Mouse (Mus musculus): ENCODE measurements around the gene Bach2. TPM values are rescaled to one million over a fixed set of nuclear protein-coding genes. Genes with fewer than 3 reads are reported as not detected.

Bach2 gene
- polyA plus RNA-seq, 1 experiment from 2014 or later, result 18.8 TPM

DNA sequence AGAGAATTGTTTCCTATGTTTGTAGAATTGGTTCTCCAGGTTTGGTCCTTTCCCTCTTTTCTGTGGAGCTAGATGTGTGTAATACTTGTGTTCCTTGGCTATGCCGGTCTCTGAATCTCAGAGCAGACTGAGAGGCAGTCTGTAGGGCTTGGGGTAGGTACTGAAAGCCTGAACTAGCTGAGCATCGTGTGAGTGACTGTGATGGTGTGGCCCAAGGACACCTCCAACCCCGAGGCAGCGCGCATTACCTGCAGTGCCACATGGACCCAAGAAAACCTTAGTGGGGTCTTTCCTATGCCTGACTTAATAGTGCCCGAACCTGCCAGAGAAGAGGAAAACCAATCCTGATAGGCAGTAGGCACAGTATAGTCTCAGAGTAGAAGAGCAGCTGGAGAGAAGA, 85.5 kb downstream of the Bach2 start:
- Histone ChIP-seq H3K9ac (ENCODE audit: low read depth, low read length) (no peak overlapping the region), H3K9me3 (replicated peaks; ENCODE audit: control insufficient read depth, low read length, poor library complexity, severe bottlenecking) (no peaks in the 10 kb centered on the region), H3K4me2 (ENCODE audit: low read length) (no peak overlapping the region), H3K36me3 (ENCODE audit: control insufficient read depth, insufficient read depth, low read length) (no peaks in the 10 kb centered on the region), H3K4me1 (ENCODE audit: control insufficient read depth, insufficient read depth, low read length) (peaks cover 34% of the 10 kb centered on the region), H3K27ac (ENCODE audit: low read length) (no peak overlapping the region), H3K27me3 (ENCODE audit: control insufficient read depth, insufficient read depth, low read depth, low read length) (no peaks in the 10 kb centered on the region), H3K4me3 (ENCODE audit: low read depth, low read length) (no peak overlapping the region)
- ATAC-seq, result no peak
- WGBS, result 95% methylated on average over 6 of the region's 6 CpGs

DNA sequence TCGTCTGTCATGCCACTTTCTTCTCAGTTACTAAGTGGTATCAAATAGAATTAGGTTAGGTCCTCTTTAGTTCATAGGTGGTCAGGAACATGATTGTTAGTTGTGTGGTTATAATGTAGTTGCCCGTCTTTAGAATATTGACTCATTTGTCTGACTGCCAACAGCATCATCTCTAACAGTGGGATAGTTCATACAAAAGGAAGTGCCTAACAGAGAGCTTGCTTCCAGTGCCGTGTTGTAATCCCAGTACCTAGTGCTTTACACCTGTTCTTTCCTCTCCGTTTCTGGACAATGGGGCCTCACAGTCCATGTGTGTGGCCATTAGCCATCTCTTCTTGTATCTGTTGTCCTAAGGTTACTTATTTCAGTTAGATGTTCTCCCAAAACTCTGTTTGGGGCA, 86.4 kb downstream of the Bach2 start:
- Histone ChIP-seq H3K4me2 (ENCODE audit: low read length) (no peak overlapping the region), H3K27me3 (ENCODE audit: control insufficient read depth, insufficient read depth, low read depth, low read length) (no peaks in the 10 kb centered on the region), H3K36me3 (ENCODE audit: control insufficient read depth, insufficient read depth, low read length) (no peaks in the 10 kb centered on the region), H3K4me3 (ENCODE audit: low read depth, low read length) (no peak overlapping the region), H3K9ac (ENCODE audit: low read depth, low read length) (no peak overlapping the region), H3K27ac (ENCODE audit: low read length) (no peak overlapping the region), H3K9me3 (replicated peaks; ENCODE audit: control insufficient read depth, low read length, poor library complexity, severe bottlenecking) (no peaks in the 10 kb centered on the region), H3K4me1 (ENCODE audit: control insufficient read depth, insufficient read depth, low read length) (peaks cover 34% of the 10 kb centered on the region)
- WGBS, result 62% methylated on average over 4 of the region's 4 CpGs
- ATAC-seq, result no peak

DNA sequence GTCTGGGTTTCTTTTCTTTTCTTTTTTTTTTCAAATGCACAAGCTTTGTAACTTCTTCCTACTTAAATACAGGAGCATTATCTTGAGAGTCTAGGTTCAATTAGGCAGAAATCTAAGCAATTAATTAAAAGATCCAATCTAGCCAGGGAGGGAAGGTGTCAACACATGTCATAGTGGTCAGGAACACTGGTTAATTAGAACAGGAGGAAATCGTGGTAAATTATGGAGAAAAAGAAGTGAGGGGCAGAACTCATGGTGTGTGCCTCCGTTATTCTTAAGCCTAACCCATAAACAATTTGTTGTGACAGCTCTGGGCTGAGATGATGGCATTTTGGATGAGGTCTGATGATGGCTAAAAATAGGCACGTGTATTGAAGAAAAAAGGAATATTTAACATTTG, 87.0 kb downstream of the Bach2 start:
- WGBS, result 29% methylated on average over 3 of the region's 3 CpGs
- Histone ChIP-seq H3K27ac (ENCODE audit: low read length) (peak overlapping the region; percentile 50; the same call in 1 of the 2 replicates), H3K9me3 (replicated peaks; ENCODE audit: control insufficient read depth, low read length, poor library complexity, severe bottlenecking) (no peaks in the 10 kb centered on the region), H3K4me2 (ENCODE audit: low read length) (no peak overlapping the region), H3K27me3 (ENCODE audit: control insufficient read depth, insufficient read depth, low read depth, low read length) (no peaks in the 10 kb centered on the region), H3K36me3 (ENCODE audit: control insufficient read depth, insufficient read depth, low read length) (no peaks in the 10 kb centered on the region), H3K4me3 (ENCODE audit: low read depth, low read length) (no peak overlapping the region), H3K4me1 (ENCODE audit: control insufficient read depth, insufficient read depth, low read length) (peaks cover 34% of the 10 kb centered on the region), H3K9ac (ENCODE audit: low read depth, low read length) (peak overlapping the region; percentile 14; the same call in 1 of the 2 replicates)
- ATAC-seq, result 0 out of 2 replicates have a peak, but pooled peaks have one; percentile 1

DNA sequence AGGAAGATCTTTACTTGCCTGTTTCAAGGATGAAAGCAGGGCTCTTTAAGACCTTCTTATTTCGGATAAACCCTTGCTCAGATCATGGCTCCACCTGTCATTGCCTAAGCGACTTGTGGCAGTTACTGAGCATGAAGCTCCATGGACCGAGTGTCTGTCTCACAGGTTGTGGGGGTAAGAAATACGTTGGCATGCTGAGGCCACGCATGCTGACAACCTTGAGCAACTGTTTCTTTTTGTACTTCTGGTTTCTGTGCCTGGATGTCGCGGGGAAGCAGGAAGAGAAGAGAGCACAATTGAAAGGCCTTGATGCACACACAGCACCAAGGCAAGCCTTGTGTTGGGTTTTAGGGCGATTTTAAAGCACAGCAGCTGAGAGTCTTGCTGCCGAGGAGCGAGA, 87.7 kb downstream of the Bach2 start:
- ATAC-seq, result peak; percentile 22; the same call in 1 of the 2 replicates
- WGBS, result 28% methylated on average over 10 of the region's 10 CpGs
- Histone ChIP-seq H3K27me3 (ENCODE audit: control insufficient read depth, insufficient read depth, low read depth, low read length) (no peaks in the 10 kb centered on the region), H3K4me1 (ENCODE audit: control insufficient read depth, insufficient read depth, low read length) (peaks cover 30% of the 10 kb centered on the region), H3K36me3 (ENCODE audit: control insufficient read depth, insufficient read depth, low read length) (no peaks in the 10 kb centered on the region), H3K9ac (ENCODE audit: low read depth, low read length) (peak overlapping the region; percentile 21), H3K4me3 (ENCODE audit: low read depth, low read length) (no peak overlapping the region), H3K27ac (ENCODE audit: low read length) (peak overlapping the region; percentile 90), H3K9me3 (replicated peaks; ENCODE audit: control insufficient read depth, low read length, poor library complexity, severe bottlenecking) (no peaks in the 10 kb centered on the region), H3K4me2 (ENCODE audit: low read length) (peak overlapping the region; percentile 15; the same call in 1 of the 2 replicates)

DNA sequence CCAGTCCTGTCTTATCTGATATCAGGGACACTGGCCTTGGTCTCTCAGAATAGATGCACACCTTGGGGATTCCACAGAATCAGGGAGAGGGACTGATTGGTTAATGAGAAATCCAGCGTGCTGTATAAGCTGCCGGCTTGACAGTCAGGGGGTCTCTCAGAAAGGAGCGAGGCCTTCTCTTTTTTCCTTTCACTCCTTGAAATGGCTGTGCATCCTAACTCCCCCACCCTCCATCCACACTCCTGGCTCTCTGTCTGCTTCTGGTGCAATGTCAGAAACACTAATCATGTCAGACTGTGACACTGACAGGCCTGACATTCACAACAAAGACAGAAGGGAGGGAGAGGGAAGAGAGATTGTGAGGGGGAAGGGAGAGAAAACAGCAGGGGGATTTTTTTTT, 88.3 kb downstream of the Bach2 start:
- Histone ChIP-seq H3K27ac (ENCODE audit: low read length) (peak overlapping the region; percentile 90), H3K36me3 (ENCODE audit: control insufficient read depth, insufficient read depth, low read length) (no peaks in the 10 kb centered on the region), H3K4me2 (ENCODE audit: low read length) (peak overlapping the region; percentile 15; the same call in 1 of the 2 replicates), H3K9me3 (replicated peaks; ENCODE audit: control insufficient read depth, low read length, poor library complexity, severe bottlenecking) (no peaks in the 10 kb centered on the region), H3K4me3 (ENCODE audit: low read depth, low read length) (no peak overlapping the region), H3K4me1 (ENCODE audit: control insufficient read depth, insufficient read depth, low read length) (peaks cover 30% of the 10 kb centered on the region), H3K27me3 (ENCODE audit: control insufficient read depth, insufficient read depth, low read depth, low read length) (no peaks in the 10 kb centered on the region), H3K9ac (ENCODE audit: low read depth, low read length) (peak overlapping the region; percentile 52; the same call in 1 of the 2 replicates)
- peak; percentile 70 for ATAC-seq
- WGBS, result 2% methylated on average over 3 of the region's 3 CpGs

DNA sequence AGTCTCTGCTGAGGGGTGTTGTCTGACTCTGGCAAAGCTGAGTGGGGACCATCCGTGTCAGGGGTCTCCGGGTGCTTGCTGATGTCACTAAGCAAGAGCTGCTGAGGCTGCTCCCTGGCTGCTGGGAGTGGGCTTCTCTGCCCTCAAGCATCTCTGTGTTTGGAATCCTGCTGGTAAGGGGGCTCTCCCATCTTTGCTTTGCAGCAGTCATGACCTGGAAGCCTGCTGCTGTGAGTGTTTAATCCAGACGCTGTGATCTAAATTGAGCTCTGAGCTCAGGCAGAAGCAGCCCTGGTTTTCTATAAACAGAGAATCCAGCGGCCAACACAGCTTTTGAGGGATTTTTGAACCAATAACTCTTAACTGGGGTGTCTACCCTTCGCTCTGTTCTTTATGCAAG, 89.0 kb downstream of the Bach2 start:
- H3K36me3 ChIP-seq (ENCODE audit: control insufficient read depth, insufficient read depth, low read length), result no peaks in the 10 kb centered on the region
- H3K4me1 ChIP-seq (ENCODE audit: control insufficient read depth, insufficient read depth, low read length), result peaks cover 30% of the 10 kb centered on the region
- H3K27ac ChIP-seq (ENCODE audit: low read length), result peak overlapping the region; percentile 90
- no peaks in the 10 kb centered on the region for H3K9me3 ChIP-seq (replicated peaks; ENCODE audit: control insufficient read depth, low read length, poor library complexity, severe bottlenecking)
- whole genome bisulfite sequencing, result 17% methylated on average over 5 of the region's 5 CpGs
- no peak overlapping the region for H3K4me3 ChIP-seq (ENCODE audit: low read depth, low read length)
- no peaks in the 10 kb centered on the region for H3K27me3 ChIP-seq (ENCODE audit: control insufficient read depth, insufficient read depth, low read depth, low read length)
- ATAC-seq, result no peak; the same call in 1 of the 2 replicates
- H3K9ac ChIP-seq (ENCODE audit: low read depth, low read length), result peak overlapping the region; percentile 52
- peak overlapping the region; percentile 26 for H3K4me2 ChIP-seq (ENCODE audit: low read length)

DNA sequence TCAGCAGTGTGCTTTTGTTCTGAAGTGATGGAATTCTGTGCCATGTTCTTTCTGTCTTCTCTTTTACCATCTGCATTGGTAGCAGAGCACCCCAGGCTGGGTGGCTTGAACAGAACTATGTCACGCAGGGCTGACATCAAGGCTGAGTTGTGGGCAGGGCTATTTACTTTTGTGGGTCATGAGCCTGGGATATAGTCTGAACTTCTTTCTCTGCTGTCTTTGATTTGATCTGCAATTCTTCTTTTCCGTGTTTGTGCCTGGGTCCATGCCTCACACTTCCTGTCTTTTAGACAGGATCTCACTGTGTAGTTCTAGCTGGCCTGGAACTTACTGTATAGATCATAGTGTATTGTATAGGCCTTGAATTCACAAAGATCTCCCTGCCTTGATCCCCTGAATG, 90.0 kb downstream of the Bach2 start:
- Histone ChIP-seq H3K9ac (ENCODE audit: low read depth, low read length) (no peak overlapping the region), H3K36me3 (ENCODE audit: control insufficient read depth, insufficient read depth, low read length) (no peaks in the 10 kb centered on the region), H3K27ac (ENCODE audit: low read length) (no peak overlapping the region), H3K4me1 (ENCODE audit: control insufficient read depth, insufficient read depth, low read length) (peaks cover 30% of the 10 kb centered on the region), H3K4me3 (ENCODE audit: low read depth, low read length) (no peak overlapping the region), H3K9me3 (replicated peaks; ENCODE audit: control insufficient read depth, low read length, poor library complexity, severe bottlenecking) (no peaks in the 10 kb centered on the region), H3K27me3 (ENCODE audit: control insufficient read depth, insufficient read depth, low read depth, low read length) (no peaks in the 10 kb centered on the region), H3K4me2 (ENCODE audit: low read length) (no peak overlapping the region)
- WGBS, result 56% methylated on average over 2 of the region's 2 CpGs
- no peak for ATAC-seq

DNA sequence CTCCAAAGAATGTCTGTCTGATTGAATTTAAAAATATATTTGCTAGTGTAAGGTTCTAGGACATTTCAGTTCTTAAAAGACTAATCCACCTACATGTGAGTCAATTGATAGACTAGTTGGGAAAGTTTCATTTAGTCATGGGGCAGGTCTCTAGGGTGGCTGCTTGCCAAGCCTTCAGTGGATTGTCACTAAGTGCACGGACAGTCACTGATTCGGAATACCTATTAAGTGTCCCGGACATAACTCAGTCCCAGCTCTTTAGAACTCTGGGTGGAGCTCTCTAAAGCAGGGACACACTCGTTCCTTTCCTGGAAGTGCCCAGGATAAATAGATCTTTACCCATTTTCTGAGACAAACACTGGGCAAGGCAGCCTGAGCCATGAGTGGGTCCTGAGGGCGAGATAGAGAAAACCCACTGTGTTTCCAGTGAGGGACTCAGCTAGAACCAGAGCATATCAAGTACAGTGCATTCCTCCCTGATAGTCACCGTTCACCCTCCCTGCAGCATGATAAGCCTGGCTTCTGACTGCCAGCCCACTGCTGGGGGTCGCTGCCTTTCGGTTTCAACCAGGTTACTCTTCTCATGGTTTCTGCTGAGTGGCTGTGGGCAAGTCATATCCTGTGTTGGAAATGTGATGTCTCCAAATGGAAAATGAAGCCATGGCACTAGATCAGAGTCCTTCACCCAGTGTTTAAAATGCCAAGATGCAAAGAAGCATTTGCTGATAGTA, 92.1 kb downstream of the Bach2 start:
- no peak overlapping the region for H3K4me2 ChIP-seq (ENCODE audit: low read length)
- H3K36me3 ChIP-seq (ENCODE audit: control insufficient read depth, insufficient read depth, low read length), result no peaks in the 10 kb centered on the region
- no peak overlapping the region for H3K9ac ChIP-seq (ENCODE audit: low read depth, low read length)
- no peak overlapping the region for H3K4me3 ChIP-seq (ENCODE audit: low read depth, low read length)
- H3K27ac ChIP-seq (ENCODE audit: low read length), result no peak overlapping the region
- H3K27me3 ChIP-seq (ENCODE audit: control insufficient read depth, insufficient read depth, low read depth, low read length), result no peaks in the 10 kb centered on the region
- peaks cover 23% of the 10 kb centered on the region for H3K4me1 ChIP-seq (ENCODE audit: control insufficient read depth, insufficient read depth, low read length)
- H3K9me3 ChIP-seq (replicated peaks; ENCODE audit: control insufficient read depth, low read length, poor library complexity, severe bottlenecking), result no peaks in the 10 kb centered on the region
- WGBS, result 80% methylated on average over 8 of the region's 8 CpGs
- no peak for ATAC-seq

DNA sequence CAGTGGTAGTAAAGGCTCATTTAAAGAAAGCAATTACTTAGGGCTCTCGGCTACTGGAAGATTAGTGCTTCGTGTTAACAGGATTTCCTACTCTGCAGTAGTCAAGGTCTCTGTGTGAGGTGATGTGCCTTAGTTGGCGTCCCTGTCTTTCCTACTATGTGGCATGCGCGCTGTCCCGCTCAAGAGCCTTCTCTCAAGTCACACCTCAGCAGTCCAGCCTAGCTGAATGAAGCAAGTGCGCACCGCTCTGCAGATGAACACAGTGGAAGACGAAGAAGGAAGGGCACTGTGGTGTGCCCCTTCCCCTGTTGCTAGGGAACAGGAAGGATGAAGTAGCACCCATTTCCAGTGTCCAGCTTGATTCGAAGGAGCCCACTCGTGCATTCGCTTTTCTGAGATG, 93.4 kb downstream of the Bach2 start:
- no peak for ATAC-seq
- no peaks in the 10 kb centered on the region for H3K9me3 ChIP-seq (replicated peaks; ENCODE audit: control insufficient read depth, low read length, poor library complexity, severe bottlenecking)

More for the DNA sequence above, 93.4 kb downstream of the Bach2 start:
- Histone ChIP-seq H3K4me2 (ENCODE audit: low read length) (no peak overlapping the region), H3K9ac (ENCODE audit: low read depth, low read length) (no peak overlapping the region), H3K36me3 (ENCODE audit: control insufficient read depth, insufficient read depth, low read length) (no peaks in the 10 kb centered on the region), H3K4me1 (ENCODE audit: control insufficient read depth, insufficient read depth, low read length) (peaks cover 10% of the 10 kb centered on the region), H3K4me3 (ENCODE audit: low read depth, low read length) (no peak overlapping the region), H3K27me3 (ENCODE audit: control insufficient read depth, insufficient read depth, low read depth, low read length) (no peaks in the 10 kb centered on the region), H3K27ac (ENCODE audit: low read length) (no peak overlapping the region)
- WGBS, result 90% methylated on average over 12 of the region's 12 CpGs

All from midbrain, embryonic 16.5 days (tissue).